Mouse (Mus musculus) brain, adult 2 months (tissue): ENCODE measurements around the gene P4hb.

Experiments
- DNase-seq: peaks from one replicate; pipeline ENCODE4 v3.0.0; 2011; ENCODE audit warnings: low read depth, low spot score

The P4hb gene

DNA sequence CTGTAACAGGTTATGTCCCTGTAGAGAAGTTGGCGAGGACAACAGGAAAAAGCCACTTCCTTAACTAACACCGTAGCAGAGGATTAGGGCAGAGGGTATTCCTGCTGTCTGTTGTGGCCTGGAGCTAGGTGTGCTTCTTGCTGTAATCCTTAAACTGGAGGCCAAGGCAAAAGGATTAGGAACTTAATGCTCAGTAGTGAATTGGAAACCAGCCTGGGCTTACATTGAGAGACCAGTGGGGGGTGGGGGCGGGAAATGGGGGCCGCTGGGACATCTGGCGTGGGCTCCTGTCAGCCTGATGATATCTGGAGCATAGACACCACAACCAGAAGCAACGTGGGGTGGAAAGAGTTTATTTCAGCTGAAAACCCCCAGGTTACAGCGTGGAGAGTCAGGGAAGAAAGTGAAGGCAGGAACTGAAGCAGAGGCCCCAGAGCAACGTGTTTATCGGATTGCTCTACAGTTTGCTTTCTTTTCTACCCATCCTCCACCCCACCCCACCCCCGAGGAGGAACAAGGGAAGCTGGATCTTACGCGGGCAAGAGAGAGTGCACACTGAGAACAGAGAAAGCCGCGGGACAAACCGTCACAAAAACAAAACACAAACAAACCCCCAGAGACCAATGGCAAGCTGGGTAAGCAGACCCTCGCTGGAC lies 62.5 kb downstream of the P4hb start:
- DNase-seq, result no peak
